Mouse (Mus musculus) bone marrow macrophage, adult 2 months (primary cell): ENCODE results near the gene Scube3. TPM values are rescaled to one million over a fixed set of nuclear protein-coding genes. Genes with fewer than 3 reads are reported as not detected.

ENCODE experiments used
- H3K27ac ChIP-seq: 2 replicates; pipeline ENCODE4 v1.5.1; 2012; ENCODE audit warnings: low read depth, low read length; ENCODE audit not compliant: insufficient read depth
- H3K4me1 ChIP-seq: 2 replicates; pipeline ENCODE4 v1.6.1; 2012; ENCODE audit warnings: low read length; ENCODE audit not compliant: control insufficient read depth, insufficient read depth
- H3K4me3 ChIP-seq: 2 replicates; pipeline ENCODE4 v1.5.1; 2012; ENCODE audit warnings: mild to moderate bottlenecking, low read length, moderate library complexity; ENCODE audit not compliant: insufficient read depth
- CTCF ChIP-seq: IDR thresholded peaks from 2 replicates; pipeline ENCODE4 v1.5.1; 2012; ENCODE audit warnings: low read depth, mild to moderate bottlenecking, low read length, moderate library complexity
- POLR2A ChIP-seq: IDR thresholded peaks from 2 replicates; pipeline ENCODE4 v1.6.1; 2012; ENCODE audit warnings: mild to moderate bottlenecking, low read depth, low read length, borderline replicate concordance
- polyA plus RNA-seq: library from polyadenylated mRNA; stranded (reverse); fragments of >200 nt; gene quantifications from 2 replicates; pipeline ENCODE4 v1.2.4, GENCODE M21; 2012; ENCODE audit not compliant: missing spikeins, insufficient read depth, insufficient read length

The Scube3 gene
- polyA plus RNA-seq, 1 experiment, result 0.11 TPM

DNA sequence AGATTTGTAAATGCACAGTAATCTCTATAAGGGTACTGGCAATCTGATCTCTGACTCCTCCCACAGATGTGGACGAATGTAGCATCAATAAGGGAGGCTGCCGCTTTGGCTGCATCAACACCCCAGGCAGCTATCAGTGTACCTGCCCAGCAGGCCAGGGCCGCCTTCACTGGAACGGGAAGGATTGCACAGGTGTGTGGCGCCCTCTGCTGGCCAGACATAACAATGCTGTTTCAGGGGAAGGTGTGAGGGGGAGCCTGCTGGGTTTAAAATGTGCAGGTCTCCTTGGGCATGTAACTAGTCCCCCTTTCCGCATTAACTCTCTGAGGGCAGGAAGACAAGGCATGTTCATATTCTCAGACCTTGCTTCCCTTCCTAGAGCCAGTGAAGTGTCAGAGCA lies 21.7 kb downstream of the Scube3 start:
- Histone ChIP-seq H3K4me1 (no peaks in the 10 kb centered on the region), H3K4me3 (no peak overlapping the region), H3K27ac (no peak overlapping the region)
- no peak for TF ChIP-seq POLR2A
- peak; percentile 89 for TF ChIP-seq CTCF

DNA sequence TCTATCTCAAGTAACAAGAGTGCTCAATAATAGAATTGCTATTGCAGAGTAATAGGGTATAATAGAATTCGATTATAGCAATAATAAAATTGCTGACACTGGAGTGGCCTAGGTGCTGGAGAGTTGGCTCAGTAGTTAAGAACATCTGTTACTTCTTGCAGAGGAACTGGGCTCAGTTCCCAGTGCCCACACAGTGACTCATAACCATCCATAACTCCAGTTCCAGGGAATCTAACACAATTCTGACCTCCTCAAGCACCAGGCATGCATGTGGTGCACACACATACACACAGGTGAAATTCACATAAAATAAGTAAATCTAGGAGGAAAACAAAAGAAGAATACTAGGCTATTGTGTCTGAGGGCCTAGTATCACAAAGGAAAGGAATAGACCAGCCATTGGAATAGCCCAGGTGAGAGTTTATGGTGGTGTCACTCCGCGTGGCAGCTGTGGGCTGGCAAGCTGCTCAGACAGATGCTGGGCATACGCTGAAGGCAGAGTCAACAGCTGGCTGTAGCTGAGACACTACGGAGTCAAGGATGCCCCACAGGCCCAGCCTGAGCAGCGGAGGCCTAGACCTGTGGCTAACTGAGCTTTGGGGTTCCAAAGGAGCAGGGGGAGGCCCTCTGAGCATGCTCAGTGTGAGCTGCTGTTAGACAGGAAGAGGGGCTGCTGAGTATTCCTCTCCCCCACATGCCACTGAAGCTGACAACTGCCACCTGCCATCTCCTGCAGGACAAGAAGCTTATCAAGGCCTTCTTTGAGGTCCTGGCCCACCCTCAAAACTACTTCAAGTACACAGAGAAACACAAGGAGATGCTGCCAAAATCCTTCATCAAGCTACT lies 28.7 kb downstream of the Scube3 start:
- no peak overlapping the region for H3K4me3 ChIP-seq
- TF ChIP-seq POLR2A, result no peak
- TF ChIP-seq CTCF, result no peak
- H3K27ac ChIP-seq, result no peak overlapping the region
- peaks cover 2% of the 10 kb centered on the region; the same call in 1 of the 2 replicates for H3K4me1 ChIP-seq

DNA sequence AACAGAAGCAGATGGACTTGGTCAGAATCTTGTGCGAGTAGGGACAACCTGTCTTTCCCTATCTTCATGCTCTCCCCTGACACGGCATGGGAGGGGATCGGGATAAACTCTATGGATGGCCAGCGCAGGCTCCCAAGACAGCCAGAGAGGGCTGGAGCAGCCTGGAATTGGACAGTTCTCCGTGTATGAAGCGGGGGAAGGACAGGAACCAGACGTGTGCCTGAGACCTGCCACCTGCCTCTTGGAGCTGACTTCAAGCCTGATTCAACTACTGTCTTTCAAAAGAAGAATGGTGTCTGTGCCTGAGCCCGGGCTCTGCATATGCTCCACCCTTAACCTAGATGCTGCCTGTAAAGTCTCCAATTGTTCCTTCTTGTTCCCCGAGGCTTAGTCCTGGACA lies 30.7 kb downstream of the Scube3 start:
- no peak for TF ChIP-seq POLR2A
- TF ChIP-seq CTCF, result no peak
- peaks cover 4% of the 10 kb centered on the region; the same call in 1 of the 2 replicates for H3K4me1 ChIP-seq
- H3K27ac ChIP-seq, result no peak overlapping the region

DNA sequence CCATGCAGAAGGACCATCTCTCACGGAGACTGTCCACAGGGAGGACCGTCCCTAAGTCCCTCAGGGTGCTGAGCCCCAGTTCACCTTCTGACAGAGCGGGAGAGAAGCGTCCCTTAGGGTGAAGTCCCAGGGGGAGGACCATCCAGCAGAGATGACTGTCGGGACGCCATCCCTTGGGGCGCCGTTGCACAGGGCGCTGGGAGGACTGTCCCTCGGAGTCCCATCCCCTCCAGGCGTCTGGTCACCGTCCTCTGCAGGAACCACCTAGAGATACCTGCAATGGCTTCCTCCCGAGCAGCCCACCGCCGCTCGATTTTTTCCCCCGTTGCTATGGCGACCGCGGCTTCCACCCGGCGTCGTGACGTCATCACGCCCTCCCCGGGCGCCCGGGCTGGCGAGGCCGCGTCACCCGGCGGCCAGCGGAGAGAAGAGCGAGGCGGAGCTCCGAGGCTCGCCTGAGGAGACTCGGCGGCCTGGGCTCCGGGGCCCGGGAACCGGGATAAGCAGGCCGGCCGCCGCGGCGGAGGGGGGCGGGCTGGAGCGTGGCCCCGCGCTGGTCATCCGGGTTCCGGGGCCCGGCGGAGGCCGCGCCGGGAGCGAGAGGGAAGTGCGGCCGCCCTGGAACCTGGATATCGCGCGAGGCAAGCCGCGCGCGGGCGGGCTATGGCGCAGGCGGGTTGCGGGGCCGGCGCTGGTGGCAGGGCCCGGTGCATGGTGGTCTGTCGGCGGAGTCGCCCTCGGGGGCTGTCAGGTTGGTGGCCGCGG lies 35.0 kb downstream of the Scube3 start, which contains the start of gene Zfp523:
Zfp523 (plus strand) TSS at position 355 of the 765 bp plus-strand sequence.
- Histone ChIP-seq H3K4me1 (peaks cover 20% of the 10 kb centered on the region), H3K27ac (peak within 1 kb of the TSS; percentile 57), H3K4me3 (peak within 1 kb of the TSS; percentile 83)
- TF ChIP-seq CTCF (no peak), POLR2A (no peak)

More for the DNA sequence above, 30.7 kb downstream of the Scube3 start:
- H3K4me3 ChIP-seq, result no peak overlapping the region

DNA sequence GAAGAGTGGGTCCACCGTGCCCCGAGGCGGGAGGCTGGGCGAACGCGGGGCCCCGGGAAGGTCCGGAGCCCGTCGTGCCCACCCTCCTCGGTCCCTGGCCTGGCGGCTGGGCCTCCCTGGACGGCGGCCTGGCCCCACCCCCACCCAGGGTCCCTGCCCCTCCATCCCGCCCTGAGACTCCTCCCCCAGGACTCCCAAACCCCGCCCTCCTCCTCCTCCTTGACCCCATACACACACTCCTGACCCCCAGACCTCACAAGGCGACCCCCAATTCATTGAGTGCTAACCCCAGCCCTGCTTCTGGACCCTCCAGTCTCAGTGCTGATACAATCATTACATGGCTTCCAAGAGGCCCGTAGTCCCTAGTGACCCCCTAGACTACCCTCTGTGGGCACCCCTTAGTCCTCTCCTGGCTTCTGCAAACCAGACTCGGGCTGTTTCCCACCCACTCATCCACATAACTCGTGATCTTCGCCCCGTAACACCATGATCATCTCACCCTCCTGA lies 35.7 kb downstream of the Scube3 start:
- no peak for TF ChIP-seq CTCF
- no peak for TF ChIP-seq POLR2A
- H3K4me1 ChIP-seq, result peaks cover 20% of the 10 kb centered on the region
- peak overlapping the region; percentile 83 for H3K4me3 ChIP-seq
- H3K27ac ChIP-seq, result peak overlapping the region; percentile 57

DNA sequence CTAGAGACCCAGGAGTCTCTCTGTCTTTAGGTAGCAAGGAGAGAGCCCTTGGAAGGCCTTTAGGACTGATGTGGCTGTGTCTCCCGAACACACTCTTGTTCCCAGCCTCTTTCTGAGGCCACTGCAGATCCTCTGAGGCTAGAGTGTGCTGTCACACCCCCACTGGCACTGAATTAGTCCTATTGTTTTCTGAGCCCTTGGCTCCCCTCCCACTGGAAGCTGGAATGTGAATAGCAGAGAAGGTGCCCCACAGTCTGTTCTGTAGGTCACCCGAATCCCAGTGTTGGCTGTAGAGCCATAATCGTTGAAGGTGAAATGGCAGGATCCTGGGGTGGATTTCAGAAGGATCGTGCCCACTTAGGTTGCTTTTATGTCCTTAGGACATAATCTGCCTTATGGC lies 38.4 kb downstream of the Scube3 start:
- no peak overlapping the region for H3K27ac ChIP-seq
- no peak overlapping the region for H3K4me3 ChIP-seq
- TF ChIP-seq CTCF (no peak), POLR2A (no peak)
- H3K4me1 ChIP-seq, result peaks cover 31% of the 10 kb centered on the region

DNA sequence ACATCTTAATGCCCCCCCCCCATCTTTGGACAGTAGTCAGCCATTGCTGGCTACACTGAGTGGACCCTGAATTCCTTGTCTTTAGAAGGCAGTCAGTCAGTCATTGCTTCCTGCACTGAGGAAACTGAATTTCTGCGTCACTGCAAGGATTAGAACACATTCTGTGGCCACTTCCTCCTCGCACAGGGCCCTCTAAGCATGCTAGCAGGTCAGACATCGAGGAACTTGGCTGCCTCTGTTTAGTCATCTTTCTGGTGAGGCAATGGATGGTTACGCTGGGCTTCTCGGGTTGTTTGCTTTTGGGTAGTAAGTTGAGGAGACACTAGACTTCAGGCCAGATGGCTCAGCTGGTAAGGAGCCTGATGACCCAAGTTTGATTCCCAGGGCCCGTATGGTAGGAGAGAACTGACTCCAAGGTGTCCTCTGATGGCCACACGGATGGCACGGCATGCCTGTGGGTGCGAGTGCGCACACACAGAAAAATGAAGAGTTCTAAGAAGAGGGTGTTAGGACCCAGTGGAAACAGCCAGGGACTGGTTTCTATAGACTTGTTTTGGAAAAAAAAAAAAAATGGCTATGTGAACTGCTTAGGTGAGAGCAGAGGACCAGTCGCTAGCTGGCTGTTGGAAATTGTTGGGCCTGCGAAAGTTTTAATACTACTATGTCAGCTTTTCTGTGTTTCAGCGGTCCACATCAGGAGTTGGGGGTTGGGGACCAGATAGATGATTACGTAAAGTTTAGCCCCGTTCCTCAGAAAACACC lies 39.0 kb downstream of the Scube3 start:
- Histone ChIP-seq H3K27ac (no peak overlapping the region), H3K4me3 (no peak overlapping the region), H3K4me1 (peaks cover 38% of the 10 kb centered on the region)
- TF ChIP-seq POLR2A (no peak), CTCF (no peak)

DNA sequence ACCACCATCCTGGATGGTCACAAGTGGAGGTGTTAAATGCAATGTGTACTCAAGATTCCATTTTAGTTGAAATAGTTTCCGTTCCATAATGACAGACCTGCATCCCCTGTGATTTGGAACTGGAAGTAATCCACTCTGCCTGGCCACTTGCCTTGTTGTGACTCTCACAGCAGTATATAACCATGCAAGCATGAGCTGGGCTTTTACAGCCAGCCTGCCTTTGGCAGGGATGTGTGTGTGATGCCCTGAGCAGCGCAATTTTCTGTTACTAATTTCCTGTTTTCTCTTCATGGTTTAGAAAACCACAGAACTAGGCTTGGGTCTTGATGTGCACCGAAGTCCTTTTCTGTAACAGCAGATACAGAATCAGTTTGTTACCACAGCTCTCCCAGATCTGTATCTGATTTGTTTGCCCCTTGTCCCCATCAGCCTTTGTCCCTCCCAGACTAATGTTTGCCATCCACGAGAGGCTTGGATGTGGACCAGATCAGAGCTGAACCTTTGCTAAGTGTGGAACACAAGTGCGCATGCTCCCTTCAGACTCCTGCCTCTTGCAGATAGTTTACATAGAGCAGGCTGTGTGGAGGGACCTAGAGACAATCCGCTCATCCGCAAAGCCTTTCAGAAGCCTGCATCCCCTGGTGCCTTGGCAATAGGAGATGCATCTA lies 43.2 kb downstream of the Scube3 start:
- no peak overlapping the region for H3K27ac ChIP-seq
- no peak overlapping the region for H3K4me3 ChIP-seq
- TF ChIP-seq CTCF (no peak), POLR2A (no peak)
- H3K4me1 ChIP-seq, result peaks cover 34% of the 10 kb centered on the region

DNA sequence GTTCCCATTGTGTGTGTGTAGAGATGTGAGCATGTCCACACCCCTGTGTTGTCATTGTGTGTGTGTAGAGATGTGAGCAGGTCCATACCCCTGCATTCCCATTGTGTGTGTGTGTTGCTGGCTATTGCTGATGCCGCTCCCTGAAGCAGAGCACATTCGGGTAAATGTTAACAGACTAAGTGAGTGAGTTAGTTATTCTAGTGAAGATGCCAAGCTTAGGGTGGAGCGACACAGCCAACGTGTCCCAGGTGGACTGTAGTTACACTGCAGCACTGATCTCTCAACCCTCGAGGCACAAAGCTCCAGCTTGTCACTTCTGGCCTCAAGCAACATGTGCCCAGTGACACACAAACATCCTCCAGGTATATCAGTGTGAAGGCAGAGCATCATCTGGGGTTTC lies 46.4 kb downstream of the Scube3 start:
- Histone ChIP-seq H3K27ac (no peak overlapping the region), H3K4me3 (no peak overlapping the region), H3K4me1 (peaks cover 34% of the 10 kb centered on the region)
- TF ChIP-seq POLR2A, result no peak
- no peak for TF ChIP-seq CTCF
